Mouse (Mus musculus): ENCODE results near the gene Il11ra1. TPM values are rescaled to one million over a fixed set of nuclear protein-coding genes. Genes with fewer than 3 reads are reported as not detected.
"Not testable (repeated sequence)": the region's sequence is repeated elsewhere in the genome, so short reads cannot be mapped to it uniquely, and the experiment has no call there.

Gene Il11ra1
- 4.5 and 4.7 TPM in 2 replicates for polyA plus RNA-seq (2011; ENCODE audit: insufficient read depth, insufficient read length, low read depth, missing spikeins)

- not testable (repeated sequence) for H3K9me3 ChIP-seq (replicated peaks; ENCODE audit: control insufficient read depth, insufficient read depth, low read length, poor library complexity, severe bottlenecking); H3K9ac ChIP-seq (ENCODE audit: low read depth, poor library complexity, severe bottlenecking); H3K4me3 ChIP-seq (ENCODE audit: low read depth, low read length); H3K36me3 ChIP-seq (ENCODE audit: control insufficient read depth, insufficient read depth, low read length, poor library complexity, severe bottlenecking); H3K27me3 ChIP-seq (ENCODE audit: control insufficient read depth, insufficient read depth, low read length, poor library complexity, severe bottlenecking); H3K27ac ChIP-seq (ENCODE audit: insufficient read depth, low read length); H3K4me1 ChIP-seq (ENCODE audit: control insufficient read depth, insufficient read depth, low read length)
Measured at GRCm38 (mm10) chr4:41699783-41700182, at the start of gene Il11ra1. TSS of gene Il11ra1 (plus strand) at chr4:41699989.

- no peak overlapping the region for H3K27ac ChIP-seq (ENCODE audit: insufficient read depth, low read length)
- no peaks in the 10 kb centered on the region for H3K27me3 ChIP-seq (ENCODE audit: control insufficient read depth, insufficient read depth, low read length, poor library complexity, severe bottlenecking)
- H3K9ac ChIP-seq (ENCODE audit: low read depth, poor library complexity, severe bottlenecking): no peak overlapping the region
- H3K36me3 ChIP-seq (ENCODE audit: control insufficient read depth, insufficient read depth, low read length, poor library complexity, severe bottlenecking): no peaks in the 10 kb centered on the region
- H3K4me1 ChIP-seq (ENCODE audit: control insufficient read depth, insufficient read depth, low read length): peaks cover 3% of the 10 kb centered on the region
- H3K4me3 ChIP-seq (ENCODE audit: low read depth, low read length): no peak overlapping the region
- no peaks in the 10 kb centered on the region for H3K9me3 ChIP-seq (replicated peaks; ENCODE audit: control insufficient read depth, insufficient read depth, low read length, poor library complexity, severe bottlenecking)
- TF ChIP-seq CTCF (IDR thresholded peaks at IDR 0.05; ENCODE audit: low read depth, low read length) (peak; percentile 76), EP300 (IDR thresholded peaks at IDR 0.05; ENCODE audit: insufficient read depth, low read depth, low read length) (0 out of 2 replicates have a peak, but pooled peaks have one; percentile 14), POLR2A (IDR thresholded peaks at IDR 0.05; ENCODE audit: insufficient read depth, low read length) (no peak)
Measured at GRCm38 (mm10) chr4:41653296-41653695, 46.5 kb upstream of the Il11ra1 start.

DNA sequence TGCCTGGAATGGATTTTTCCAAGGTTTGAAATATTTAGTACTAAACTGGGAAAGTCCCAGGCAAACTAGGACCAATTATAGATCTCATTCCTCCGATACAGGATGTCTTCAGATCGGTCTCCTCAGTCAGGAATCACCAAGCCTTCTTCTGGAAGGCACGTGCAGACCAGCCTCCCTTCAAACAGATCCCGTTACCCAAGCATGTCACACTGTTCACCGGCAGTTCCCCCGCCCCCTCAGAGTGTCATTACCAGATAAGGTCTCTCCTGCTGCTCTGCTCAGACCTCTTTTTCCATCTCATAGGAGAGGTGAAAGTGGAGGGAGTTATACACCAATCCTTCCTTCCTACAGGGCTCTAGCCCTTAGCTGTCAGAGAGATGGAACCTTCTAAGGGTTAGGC lies 46.1 kb upstream of the Il11ra1 start:
- peaks cover 4% of the 10 kb centered on the region for H3K4me1 ChIP-seq (ENCODE audit: control insufficient read depth, insufficient read depth, low read length)
- H3K27me3 ChIP-seq (ENCODE audit: control insufficient read depth, insufficient read depth, low read length, poor library complexity, severe bottlenecking): no peaks in the 10 kb centered on the region
- H3K9ac ChIP-seq (ENCODE audit: low read depth, poor library complexity, severe bottlenecking): no peak overlapping the region
- H3K27ac ChIP-seq (ENCODE audit: insufficient read depth, low read length): no peak overlapping the region
- H3K9me3 ChIP-seq (replicated peaks; ENCODE audit: control insufficient read depth, insufficient read depth, low read length, poor library complexity, severe bottlenecking): no peaks in the 10 kb centered on the region
- no peak overlapping the region for H3K4me3 ChIP-seq (ENCODE audit: low read depth, low read length)
- TF ChIP-seq CTCF (IDR thresholded peaks at IDR 0.05; ENCODE audit: low read depth, low read length) (no peak), EP300 (IDR thresholded peaks at IDR 0.05; ENCODE audit: insufficient read depth, low read depth, low read length) (no peak), POLR2A (IDR thresholded peaks at IDR 0.05; ENCODE audit: insufficient read depth, low read length) (no peak)
- H3K36me3 ChIP-seq (ENCODE audit: control insufficient read depth, insufficient read depth, low read length, poor library complexity, severe bottlenecking): no peaks in the 10 kb centered on the region

DNA sequence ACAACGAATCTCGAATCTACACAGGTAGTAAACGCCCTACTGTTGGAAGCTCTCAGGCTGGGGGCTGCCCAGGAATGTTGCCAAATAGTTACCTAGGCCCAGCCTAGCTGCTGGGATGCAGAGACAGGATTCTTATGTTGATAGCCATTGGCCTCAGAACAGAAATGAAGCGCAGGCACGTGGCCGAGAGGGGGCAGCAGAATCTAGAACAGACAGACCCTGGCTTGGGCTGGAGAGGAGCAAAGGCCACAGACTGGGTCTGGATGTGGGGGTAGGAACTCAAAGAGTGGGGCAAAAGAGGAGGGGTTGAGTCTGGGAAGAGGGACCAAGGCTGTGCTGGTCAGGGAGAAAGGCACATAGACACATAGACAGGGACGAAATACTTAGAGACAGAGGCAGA lies 45.6 kb upstream of the Il11ra1 start:
- TF ChIP-seq CTCF (IDR thresholded peaks at IDR 0.05; ENCODE audit: low read depth, low read length) (peak; percentile 83), POLR2A (IDR thresholded peaks at IDR 0.05; ENCODE audit: insufficient read depth, low read length) (no peak), EP300 (IDR thresholded peaks at IDR 0.05; ENCODE audit: insufficient read depth, low read depth, low read length) (0 out of 2 replicates have a peak, but pooled peaks have one; percentile 16)
- H3K27ac ChIP-seq (ENCODE audit: insufficient read depth, low read length): no peak overlapping the region
- no peaks in the 10 kb centered on the region for H3K9me3 ChIP-seq (replicated peaks; ENCODE audit: control insufficient read depth, insufficient read depth, low read length, poor library complexity, severe bottlenecking)
- H3K36me3 ChIP-seq (ENCODE audit: control insufficient read depth, insufficient read depth, low read length, poor library complexity, severe bottlenecking): no peaks in the 10 kb centered on the region
- peaks cover 6% of the 10 kb centered on the region for H3K4me1 ChIP-seq (ENCODE audit: control insufficient read depth, insufficient read depth, low read length)
- H3K4me3 ChIP-seq (ENCODE audit: low read depth, low read length): no peak overlapping the region
- H3K27me3 ChIP-seq (ENCODE audit: control insufficient read depth, insufficient read depth, low read length, poor library complexity, severe bottlenecking): no peaks in the 10 kb centered on the region
- no peak overlapping the region for H3K9ac ChIP-seq (ENCODE audit: low read depth, poor library complexity, severe bottlenecking)

DNA sequence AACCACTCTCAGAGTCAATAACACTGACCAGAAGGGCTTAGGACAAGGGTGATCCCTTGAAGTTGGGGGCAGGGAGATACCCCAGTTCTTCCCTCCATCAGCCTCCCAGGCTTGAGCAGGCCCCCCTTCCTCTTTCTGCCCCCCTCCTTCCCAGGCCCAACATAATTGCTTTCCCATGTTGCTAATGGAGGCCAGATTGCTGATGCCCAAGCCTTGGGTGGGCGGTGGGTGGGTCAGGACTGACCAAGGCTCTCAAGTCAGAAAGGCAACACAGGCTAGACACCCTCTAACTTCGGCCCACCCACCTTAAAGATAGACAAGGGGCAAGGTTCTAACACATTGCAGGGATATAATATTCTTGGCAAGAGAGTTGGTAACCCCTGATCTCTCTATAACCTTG lies 44.3 kb upstream of the Il11ra1 start:
- no peak overlapping the region for H3K27ac ChIP-seq (ENCODE audit: insufficient read depth, low read length)

DNA sequence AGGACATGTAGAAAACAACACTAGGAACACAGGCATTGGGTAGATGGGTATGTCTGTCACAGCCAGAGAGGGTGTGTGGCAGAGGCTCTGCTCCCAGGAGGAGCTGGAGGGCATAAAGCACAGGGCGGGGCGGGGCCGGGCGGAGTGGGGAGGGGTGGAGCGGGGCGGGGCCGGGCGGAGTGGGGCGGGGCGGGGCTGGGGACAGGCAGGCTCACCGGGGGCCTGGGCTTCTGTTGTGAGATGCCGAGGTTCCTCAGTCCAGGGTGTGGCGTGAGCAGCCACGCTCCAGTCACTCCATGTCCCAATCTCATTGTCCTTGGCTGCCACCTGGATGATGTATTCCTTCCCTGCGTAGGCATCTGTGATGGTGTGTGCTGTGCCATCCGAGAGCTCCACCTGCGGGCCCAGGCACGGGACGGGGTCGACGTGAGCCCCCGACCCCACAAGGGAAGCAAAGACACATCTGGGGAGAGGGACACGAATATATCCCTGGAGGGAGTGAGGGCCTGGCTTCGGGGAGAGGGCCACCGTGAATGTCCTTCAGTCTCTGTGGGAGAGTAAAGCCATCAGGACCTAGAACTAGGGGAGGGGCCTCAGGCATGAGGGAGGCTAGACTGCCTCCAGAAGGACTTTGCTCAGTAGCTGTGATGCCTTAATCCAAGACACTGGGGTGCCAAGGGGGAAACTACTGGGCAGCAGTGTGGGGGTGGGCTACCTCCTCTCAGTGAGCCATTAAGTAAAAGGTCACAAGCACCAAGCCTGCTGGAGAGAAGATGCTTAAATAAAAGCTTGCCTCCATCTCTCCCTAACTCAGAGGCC lies 41.0 kb upstream of the Il11ra1 start:
- peaks cover 6% of the 10 kb centered on the region for H3K4me1 ChIP-seq (ENCODE audit: control insufficient read depth, insufficient read depth, low read length)
- H3K9ac ChIP-seq (ENCODE audit: low read depth, poor library complexity, severe bottlenecking): no peak overlapping the region
- H3K36me3 ChIP-seq (ENCODE audit: control insufficient read depth, insufficient read depth, low read length, poor library complexity, severe bottlenecking): no peaks in the 10 kb centered on the region
- H3K27me3 ChIP-seq (ENCODE audit: control insufficient read depth, insufficient read depth, low read length, poor library complexity, severe bottlenecking): no peaks in the 10 kb centered on the region
- TF ChIP-seq CTCF (IDR thresholded peaks at IDR 0.05; ENCODE audit: low read depth, low read length) (no peak), POLR2A (IDR thresholded peaks at IDR 0.05; ENCODE audit: insufficient read depth, low read length) (no peak), EP300 (IDR thresholded peaks at IDR 0.05; ENCODE audit: insufficient read depth, low read depth, low read length) (no peak)
- H3K4me3 ChIP-seq (ENCODE audit: low read depth, low read length): peak overlapping the region; percentile 7; the same call in 1 of the 2 replicates
- H3K9me3 ChIP-seq (replicated peaks; ENCODE audit: control insufficient read depth, insufficient read depth, low read length, poor library complexity, severe bottlenecking): no peaks in the 10 kb centered on the region
- H3K27ac ChIP-seq (ENCODE audit: insufficient read depth, low read length): no peak overlapping the region

More for the DNA sequence above, 44.3 kb upstream of the Il11ra1 start:
- Histone ChIP-seq H3K9ac (ENCODE audit: low read depth, poor library complexity, severe bottlenecking) (no peak overlapping the region), H3K9me3 (replicated peaks; ENCODE audit: control insufficient read depth, insufficient read depth, low read length, poor library complexity, severe bottlenecking) (no peaks in the 10 kb centered on the region), H3K4me3 (ENCODE audit: low read depth, low read length) (no peak overlapping the region), H3K27me3 (ENCODE audit: control insufficient read depth, insufficient read depth, low read length, poor library complexity, severe bottlenecking) (no peaks in the 10 kb centered on the region), H3K4me1 (ENCODE audit: control insufficient read depth, insufficient read depth, low read length) (peaks cover 6% of the 10 kb centered on the region), H3K36me3 (ENCODE audit: control insufficient read depth, insufficient read depth, low read length, poor library complexity, severe bottlenecking) (no peaks in the 10 kb centered on the region)
- TF ChIP-seq EP300 (IDR thresholded peaks at IDR 0.05; ENCODE audit: insufficient read depth, low read depth, low read length): no peak
- no peak for TF ChIP-seq CTCF (IDR thresholded peaks at IDR 0.05; ENCODE audit: low read depth, low read length)
- TF ChIP-seq POLR2A (IDR thresholded peaks at IDR 0.05; ENCODE audit: insufficient read depth, low read length): no peak
